Mouse (Mus musculus) forebrain, embryonic 11.5 days (tissue): ENCODE data around the gene Il4i1. TPM values are rescaled to one million over a fixed set of nuclear protein-coding genes. Genes with fewer than 3 reads are reported as not detected.
"Not testable (repeated sequence)": the region's sequence is repeated elsewhere in the genome, so short reads cannot be mapped to it uniquely, and the experiment has no call there.

ENCODE experiments used
- ATAC-seq: fragments of 200-750 bp; cut with Nextera tagmentation; replicated peaks from 2 replicates; pipeline ENCODE4 v1.8.0; 2017; ENCODE audit warnings: moderate TSS enrichment; ENCODE audit not compliant: low FRiP score
- DNase-seq: peaks from one replicate; pipeline ENCODE4 v3.0.0-alpha.2; 2017; ENCODE audit warnings: low spot score
- H3K27ac ChIP-seq: fragments of 300-500 bp; sonication (generic); 2 replicates; pipeline ENCODE4 v1.5.1; 2014; ENCODE audit warnings: low read depth, low read length
- H3K27me3 ChIP-seq: fragments of 300-500 bp; sonication (generic); 2 replicates; pipeline ENCODE4 v1.6.1; 2014; ENCODE audit warnings: mild to moderate bottlenecking, low read length, mixed read lengths; ENCODE audit not compliant: control insufficient read depth, insufficient read depth
- H3K36me3 ChIP-seq: fragments of 300-500 bp; sonication (generic); 2 replicates; pipeline ENCODE4 v1.6.1; 2014; ENCODE audit warnings: mild to moderate bottlenecking, low read length, moderate library complexity, mixed read lengths; ENCODE audit not compliant: control insufficient read depth, insufficient read depth
- H3K4me1 ChIP-seq: fragments of 300-500 bp; sonication (generic); replicated peaks from 2 replicates; pipeline ENCODE4 v1.6.1; 2014; ENCODE audit warnings: low read length, mixed read lengths; ENCODE audit not compliant: control insufficient read depth, insufficient read depth
- H3K4me2 ChIP-seq: fragments of 300-500 bp; sonication (generic); 2 replicates; pipeline ENCODE4 v1.6.1; 2014; ENCODE audit warnings: low read depth, mild to moderate bottlenecking, low read length, moderate library complexity, mixed read lengths; ENCODE audit not compliant: severe bottlenecking
- H3K4me3 ChIP-seq: fragments of 300-500 bp; sonication (generic); 2 replicates; pipeline ENCODE4 v1.5.1; 2014; ENCODE audit warnings: low read depth, low read length
- H3K9ac ChIP-seq: fragments of 300-500 bp; sonication (generic); 2 replicates; pipeline ENCODE4 v1.6.1; 2014; ENCODE audit warnings: low read length
- H3K9me3 ChIP-seq: fragments of 300-500 bp; sonication (generic); 2 replicates; pipeline ENCODE4 v1.6.1; 2016; ENCODE audit warnings: low read length, mixed read lengths; ENCODE audit not compliant: control insufficient read depth
- WGBS: fragments of 180-500 bp; shearing (Covaris S2); extraction: QIAGEN DNeasy Blood & Tissue Kit; methylation state at CpG from one replicate; pipeline ENCODE4 v1.1.7; 2014; 5-methylcytosine and 5-hydroxymethylcytosine counted together
- polyA plus RNA-seq: library from polyadenylated mRNA; unstranded; fragments of >200 nt; fragmentation: Nextera tagmentation; extraction: Ambion mirVana; gene quantifications from 2 replicates; pipeline ENCODE4 v1.2.1, GENCODE M21; 2014

The Il4i1 gene
- polyA plus RNA-seq, 1 experiment from 2014 or later = 1.4 TPM

DNA sequence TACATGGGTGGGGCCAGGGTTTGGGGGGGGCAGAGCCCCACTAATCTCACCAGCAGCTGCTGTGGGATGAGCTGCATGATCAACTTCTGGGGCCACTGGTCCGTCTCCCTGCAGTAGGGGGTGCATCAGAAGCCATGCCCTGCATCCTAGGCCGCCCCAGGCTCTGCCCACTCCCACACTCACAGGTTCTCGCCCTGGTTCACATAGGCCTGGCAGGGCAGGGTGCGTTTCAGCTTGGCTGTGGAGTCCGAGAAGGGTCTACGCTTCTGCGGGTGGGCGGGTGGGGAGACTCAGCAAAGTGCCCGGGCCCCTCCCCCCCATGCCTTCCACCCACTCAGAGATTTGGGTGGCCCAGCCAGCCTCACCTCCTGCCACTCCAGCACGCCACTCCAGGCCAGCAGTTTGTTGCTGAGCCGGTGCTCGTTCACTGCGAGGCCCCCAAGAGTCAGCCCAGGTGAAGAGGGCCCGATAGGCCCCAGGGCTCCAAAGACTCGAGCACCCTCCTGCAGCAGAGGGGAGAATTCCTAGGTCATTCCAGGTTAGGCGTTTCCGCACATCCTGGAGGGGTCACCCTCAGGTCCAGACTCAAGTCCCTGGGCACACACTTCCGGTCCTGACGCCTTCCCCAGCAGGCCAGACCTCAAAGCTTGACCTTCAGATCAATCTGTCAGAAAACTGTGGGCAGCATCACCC, 51.0 kb downstream of the Il4i1 start:
- Histone ChIP-seq H3K27ac (no peak overlapping the region), H3K4me3 (peak overlapping the region; percentile 99), H3K9ac (peak overlapping the region; percentile 98; the same call in 1 of the 2 replicates), H3K4me1 (peaks cover 29% of the 10 kb centered on the region), H3K27me3 (no peaks in the 10 kb centered on the region), H3K4me2 (peak overlapping the region; percentile 94), H3K36me3 (peaks cover 20% of the 10 kb centered on the region), H3K9me3 (no peaks in the 10 kb centered on the region)
- no peak for DNase-seq
- WGBS = 83% methylated on average over 19 of the region's 19 CpGs
- no peak for ATAC-seq

DNA sequence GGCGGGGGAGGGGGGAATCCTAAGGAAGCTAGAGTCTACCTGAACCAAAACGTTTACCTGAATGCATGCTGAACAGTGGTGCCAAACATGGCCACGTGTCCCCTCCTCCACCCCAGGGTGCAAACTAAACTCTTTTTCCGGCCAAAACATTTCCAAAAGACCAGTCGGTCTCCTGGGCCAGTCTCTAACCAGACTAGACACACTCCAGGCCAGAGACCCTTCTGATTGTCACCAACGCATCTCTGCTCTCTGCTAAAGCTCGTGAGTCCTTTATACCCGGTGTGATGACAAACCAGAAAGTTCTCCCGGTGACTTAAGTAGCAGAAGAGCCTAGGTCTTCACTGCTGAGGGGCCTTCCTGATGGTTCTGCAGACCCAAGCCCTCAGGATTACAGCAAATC, 51.6 kb downstream of the Il4i1 start:
- WGBS = 60% methylated on average over 9 of the region's 9 CpGs
- peaks cover 29% of the 10 kb centered on the region for H3K4me1 ChIP-seq
- H3K36me3 ChIP-seq = peaks cover 20% of the 10 kb centered on the region
- no peak for ATAC-seq
- H3K27ac ChIP-seq = no peak overlapping the region
- H3K9ac ChIP-seq = peak overlapping the region; percentile 98
- DNase-seq = no peak
- H3K4me3 ChIP-seq = peak overlapping the region; percentile 99
- no peaks in the 10 kb centered on the region for H3K27me3 ChIP-seq
- peak overlapping the region; percentile 94 for H3K4me2 ChIP-seq
- no peaks in the 10 kb centered on the region for H3K9me3 ChIP-seq

DNA sequence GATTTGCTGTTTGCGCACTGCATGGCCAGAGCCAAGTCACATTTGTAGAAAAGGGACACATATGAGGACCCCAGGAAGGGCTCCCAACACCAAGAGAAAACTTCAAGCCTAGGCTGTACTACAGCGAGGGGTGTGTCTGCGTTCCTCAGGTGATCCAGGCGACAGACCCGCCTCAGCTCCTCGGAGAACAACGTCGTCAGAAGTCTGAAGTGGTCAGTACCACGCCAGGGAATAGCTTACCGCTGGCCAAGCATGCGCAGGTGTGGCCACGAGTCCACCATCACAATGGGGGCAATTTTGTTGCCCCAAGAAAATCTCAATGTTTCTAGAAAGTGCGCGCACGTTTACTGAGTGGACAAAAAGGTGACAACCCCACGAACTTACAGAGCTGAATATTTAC, 52.3 kb downstream of the Il4i1 start:
- no peaks in the 10 kb centered on the region for H3K9me3 ChIP-seq
- ATAC-seq = no peak
- H3K4me3 ChIP-seq = peak overlapping the region; percentile 99
- peaks cover 29% of the 10 kb centered on the region for H3K4me1 ChIP-seq
- peak overlapping the region; percentile 94 for H3K4me2 ChIP-seq
- H3K27ac ChIP-seq = no peak overlapping the region
- WGBS = 8% methylated on average over 16 of the region's 16 CpGs
- DNase-seq = no peak
- peak overlapping the region; percentile 98 for H3K9ac ChIP-seq
- H3K27me3 ChIP-seq = no peaks in the 10 kb centered on the region
- peaks cover 14% of the 10 kb centered on the region for H3K36me3 ChIP-seq

GRCm38 (mm10) chr7:44868919-44869696, 52.9 kb downstream of the Il4i1 start:
- DNase-seq (peak; percentile 90), ATAC-seq (peak; percentile 53)
- Histone ChIP-seq H3K4me1 (peaks cover 29% of the 10 kb centered on the region), H3K9ac (peak overlapping the region; percentile 98), H3K4me2 (peak overlapping the region; percentile 94), H3K9me3 (no peaks in the 10 kb centered on the region), H3K36me3 (peaks cover 8% of the 10 kb centered on the region), H3K4me3 (peak overlapping the region; percentile 99), H3K27ac (peak overlapping the region; percentile 100), H3K27me3 (no peaks in the 10 kb centered on the region)
- WGBS = under 1% methylated on average over 97 of the region's 108 CpGs

GRCm38 (mm10) chr7:44869697-44870528, 53.7 kb downstream of the Il4i1 start, which contains the start of gene Ptov1:
TSS of gene Ptov1 (minus strand) at chr7:44869788.
- Histone ChIP-seq H3K27me3 (no peaks in the 10 kb centered on the region), H3K36me3 (peaks cover under 1% of the 10 kb centered on the region; the same call in 1 of the 2 replicates), H3K9me3 (no peaks in the 10 kb centered on the region), H3K4me2 (peak within 1 kb of the TSS; percentile 94), H3K4me1 (peaks cover 29% of the 10 kb centered on the region), H3K4me3 (peak within 1 kb of the TSS; percentile 99), H3K27ac (peak within 1 kb of the TSS; percentile 100), H3K9ac (peak within 1 kb of the TSS; percentile 98)
- WGBS = 11% methylated on average over 29 of the region's 29 CpGs
- peak; percentile 99 for DNase-seq
- peak; percentile 94 for ATAC-seq

DNA sequence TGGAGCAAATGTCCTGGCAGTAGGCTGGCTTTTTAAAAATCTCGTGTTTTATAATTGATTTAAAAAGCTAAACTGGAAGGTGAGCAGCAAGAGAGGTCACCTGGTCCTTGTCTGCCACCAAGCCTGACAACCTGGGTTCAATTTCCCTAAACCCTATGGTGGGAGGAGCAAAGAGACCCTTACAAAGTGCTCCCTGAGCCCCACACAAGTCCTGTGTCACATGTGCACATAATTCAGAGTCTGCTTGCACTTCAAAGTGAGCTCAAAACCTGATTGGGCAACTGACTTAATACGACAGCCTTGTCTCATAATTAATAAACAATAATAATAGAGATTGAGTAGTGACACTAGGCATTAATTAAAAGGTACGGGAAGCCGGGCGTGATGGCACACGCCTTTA, 54.4 kb downstream of the Il4i1 start:
- H3K4me3 ChIP-seq = peak overlapping the region; percentile 99
- WGBS = 85% methylated on average over 6 of the region's 6 CpGs
- H3K36me3 ChIP-seq = no peaks in the 10 kb centered on the region; the same call in 1 of the 2 replicates
- ATAC-seq (no peak), DNase-seq (no peak)
- no peak overlapping the region; the same call in 1 of the 2 replicates for H3K9ac ChIP-seq
- peak overlapping the region; percentile 100; the same call in 1 of the 2 replicates for H3K27ac ChIP-seq
- H3K4me2 ChIP-seq = peak overlapping the region; percentile 94; the same call in 1 of the 2 replicates
- no peaks in the 10 kb centered on the region for H3K27me3 ChIP-seq
- H3K4me1 ChIP-seq = peaks cover 29% of the 10 kb centered on the region
- H3K9me3 ChIP-seq = no peaks in the 10 kb centered on the region

- no peaks in the 10 kb centered on the region for H3K9me3 ChIP-seq
- H3K4me2 ChIP-seq = no peak overlapping the region
- 42% methylated on average over 1 of the region's 1 CpGs for WGBS
- H3K4me3 ChIP-seq = no peak overlapping the region
- peaks cover 25% of the 10 kb centered on the region for H3K4me1 ChIP-seq
- no peak overlapping the region for H3K9ac ChIP-seq
- H3K27ac ChIP-seq = no peak overlapping the region
- ATAC-seq = no peak
- H3K27me3 ChIP-seq = no peaks in the 10 kb centered on the region
- no peaks in the 10 kb centered on the region for H3K36me3 ChIP-seq
- no peak for DNase-seq
These were observed 55.0 kb downstream of the Il4i1 start for GRCm38 (mm10) chr7:44871181-44871580.

GRCm38 (mm10) chr7:44871774-44872173, 55.6 kb downstream of the Il4i1 start:
- ATAC-seq, H3K9me3 ChIP-seq, H3K4me2 ChIP-seq, H3K36me3 ChIP-seq, H3K4me3 ChIP-seq, H3K9ac ChIP-seq, H3K27ac ChIP-seq, DNase-seq, H3K27me3 ChIP-seq: not testable (repeated sequence)
- H3K4me1 ChIP-seq = peaks cover 19% of the 10 kb centered on the region
- 94% methylated on average over 2 of the region's 2 CpGs for WGBS
